Mouse (Mus musculus) heart, adult 2 months (tissue): ENCODE measurements around the gene Snrnp25. TPM values are rescaled to one million over a fixed set of nuclear protein-coding genes. Genes with fewer than 3 reads are reported as not detected.

Experiments
- DNase-seq, 2 experiments: peaks; one replicate each; pipeline ENCODE4 v3.0.0; 2021
- H3K27ac ChIP-seq: fragments of 200-600 bp; 2 replicates; pipeline ENCODE4 v1.8.1; 2022
- H3K27me3 ChIP-seq: fragments of 200-500 bp; 2 replicates; pipeline ENCODE4 v1.6.1; 2012; ENCODE audit warnings: mild to moderate bottlenecking, low read length, inconsistent platforms, mixed read lengths; ENCODE audit not compliant: control insufficient read depth, insufficient read depth
- H3K36me3 ChIP-seq: fragments of 200-500 bp; 2 replicates; pipeline ENCODE4 v1.6.1; 2012; ENCODE audit warnings: low read length, inconsistent platforms; ENCODE audit not compliant: control insufficient read depth, insufficient read depth
- H3K4me1 ChIP-seq: fragments of 200-500 bp; 2 replicates; pipeline ENCODE4 v1.6.1; 2011; ENCODE audit warnings: low read length; ENCODE audit not compliant: control insufficient read depth, insufficient read depth
- H3K4me3 ChIP-seq: fragments of 200-600 bp; 2 replicates; pipeline ENCODE4 v1.8.1; 2022
- H3K79me2 ChIP-seq: fragments of 200-500 bp; replicated peaks from 2 replicates; pipeline ENCODE4 v1.6.1; 2012; ENCODE audit warnings: mild to moderate bottlenecking, inconsistent platforms, low read length, moderate library complexity, mixed read lengths; ENCODE audit not compliant: control insufficient read depth, insufficient read depth
- H3K9ac ChIP-seq: fragments of 200-500 bp; 2 replicates; pipeline ENCODE4 v1.6.1; 2012; ENCODE audit warnings: low read depth, mild to moderate bottlenecking, control low read depth, inconsistent platforms, low read length, mixed read lengths
- CTCF ChIP-seq: fragments of 200-600 bp; IDR thresholded peaks from 2 replicates; pipeline ENCODE4 v1.8.1; 2022; ENCODE audit warnings: antibody characterized with exemption, mild to moderate bottlenecking, moderate library complexity
- EP300 ChIP-seq: fragments of 200-500 bp; IDR thresholded peaks from 2 replicates; pipeline ENCODE4 v1.6.1; 2011; ENCODE audit warnings: low read depth, low read length, control low read depth; ENCODE audit not compliant: insufficient read depth
- POLR2A ChIP-seq: fragments of 200-500 bp; IDR thresholded peaks from 2 replicates; pipeline ENCODE4 v1.6.1; 2011; ENCODE audit warnings: mild to moderate bottlenecking, low read depth, low read length, control low read depth; ENCODE audit not compliant: insufficient read depth
- WGBS: fragments of 180-500 bp; shearing (Covaris S2); methylation state at CpG from one replicate; pipeline ENCODE4 v1.1.7; 2018; 5-methylcytosine and 5-hydroxymethylcytosine counted together
- intact Hi-C: fragments of 180-260 bp; cut with DNase I; formaldehyde crosslinking; loops from one replicate; pipeline ENCODE4 v1.15.1; 2025
- polyA plus RNA-seq: library from polyadenylated mRNA; depleted of rRNA; stranded (reverse); fragments of >200 nt; gene quantifications from 2 replicates; pipeline ENCODE4 v1.2.3, GENCODE M21; 2012
- total RNA-seq, 2 experiments: library from RNA; stranded (reverse); gene quantifications; 2 replicates each; pipeline ENCODE4 v1.2.3; 2021

Gene Snrnp25
- total and polyA plus RNA-seq, 3 experiments: 10.0 to 13.3 (median 11.8) TPM

DNA sequence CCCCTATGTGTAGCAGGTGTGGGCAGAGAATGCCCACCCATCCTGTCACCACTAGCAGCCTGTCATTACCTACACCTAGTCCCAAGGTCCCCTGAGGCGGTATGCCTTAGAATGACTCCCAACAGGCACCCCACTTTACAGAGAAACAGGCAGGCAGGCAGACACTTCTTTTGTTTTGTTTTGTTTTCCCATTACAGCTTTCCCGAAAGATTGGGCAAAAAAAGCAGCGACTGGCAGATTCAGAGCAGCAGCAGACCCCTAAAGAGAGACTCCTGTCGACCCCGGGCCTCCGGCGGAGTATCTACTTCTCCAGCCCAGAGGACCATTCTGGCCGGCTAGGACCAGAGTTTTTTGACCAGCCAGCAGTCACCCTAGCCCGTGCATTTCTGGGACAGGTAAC lies 22.3 kb downstream of the Snrnp25 start:
- 90% methylated on average over 9 of the region's 9 CpGs for WGBS
- no peak for TF ChIP-seq CTCF
- no peak for TF ChIP-seq POLR2A
- TF ChIP-seq EP300: no peak
- intact Hi-C loops: no loop called here
- H3K4me1 ChIP-seq: peaks cover 22% of the 10 kb centered on the region
- no peaks in the 10 kb centered on the region for H3K36me3 ChIP-seq
- H3K9ac ChIP-seq: no peak overlapping the region
- H3K79me2 ChIP-seq: no peaks in the 10 kb centered on the region
- DNase-seq: no peak
- no peak overlapping the region for H3K4me3 ChIP-seq
- H3K27me3 ChIP-seq: no peaks in the 10 kb centered on the region
- H3K27ac ChIP-seq: no peak overlapping the region

DNA sequence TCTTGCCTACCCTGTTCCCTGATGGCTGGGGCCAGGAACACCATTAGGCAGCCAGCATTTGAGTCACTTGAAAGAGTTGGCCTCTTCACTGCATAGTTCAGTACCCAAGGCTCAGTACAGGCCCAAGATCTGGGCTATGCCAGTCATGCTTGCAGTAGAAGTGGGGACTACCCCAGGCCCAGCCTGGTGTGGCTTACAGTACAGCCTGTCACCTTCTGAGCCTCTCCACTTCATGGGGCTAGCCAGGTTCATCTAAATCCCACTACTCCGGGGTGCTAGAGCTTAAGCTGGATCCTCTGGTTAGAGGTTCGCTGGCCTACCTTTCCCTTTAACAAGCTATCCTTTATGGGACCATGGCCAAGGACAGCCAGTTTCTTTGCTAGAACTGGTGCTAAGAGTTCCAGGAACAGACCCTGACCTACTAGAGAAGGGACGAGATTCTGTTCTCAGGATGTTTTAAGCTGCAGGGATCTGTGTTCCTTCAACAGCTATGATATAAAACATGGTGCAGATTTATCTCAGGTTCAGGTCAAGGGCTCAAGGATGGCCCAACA lies 23.2 kb downstream of the Snrnp25 start:
- H3K27ac ChIP-seq: no peak overlapping the region
- H3K4me3 ChIP-seq: no peak overlapping the region
- no peaks in the 10 kb centered on the region for H3K27me3 ChIP-seq
- H3K36me3 ChIP-seq: no peaks in the 10 kb centered on the region
- no peaks in the 10 kb centered on the region for H3K79me2 ChIP-seq
- intact Hi-C loops: no loop called here
- peaks cover 18% of the 10 kb centered on the region for H3K4me1 ChIP-seq
- WGBS: 80% methylated on average over 3 of the region's 3 CpGs
- TF ChIP-seq POLR2A (no peak), CTCF (no peak), EP300 (no peak)
- peak in 1 of 2 experiments; percentile 7 for DNase-seq
- no peak overlapping the region for H3K9ac ChIP-seq

GRCm38 (mm10) chr11:32230220-32230619 lies 25.0 kb downstream of the Snrnp25 start:
- intact Hi-C loops: no loop called here
- DNase-seq: no peak
- H3K9ac ChIP-seq: no peak overlapping the region
- H3K27ac ChIP-seq: no peak overlapping the region
- H3K4me3 ChIP-seq: no peak overlapping the region
- TF ChIP-seq EP300 (no peak), CTCF (peak; percentile 49)
- no peaks in the 10 kb centered on the region for H3K36me3 ChIP-seq
- H3K27me3 ChIP-seq: no peaks in the 10 kb centered on the region
- H3K79me2 ChIP-seq: no peaks in the 10 kb centered on the region
- 85% methylated on average over 4 of the region's 4 CpGs for WGBS
- peaks cover 8% of the 10 kb centered on the region for H3K4me1 ChIP-seq

DNA sequence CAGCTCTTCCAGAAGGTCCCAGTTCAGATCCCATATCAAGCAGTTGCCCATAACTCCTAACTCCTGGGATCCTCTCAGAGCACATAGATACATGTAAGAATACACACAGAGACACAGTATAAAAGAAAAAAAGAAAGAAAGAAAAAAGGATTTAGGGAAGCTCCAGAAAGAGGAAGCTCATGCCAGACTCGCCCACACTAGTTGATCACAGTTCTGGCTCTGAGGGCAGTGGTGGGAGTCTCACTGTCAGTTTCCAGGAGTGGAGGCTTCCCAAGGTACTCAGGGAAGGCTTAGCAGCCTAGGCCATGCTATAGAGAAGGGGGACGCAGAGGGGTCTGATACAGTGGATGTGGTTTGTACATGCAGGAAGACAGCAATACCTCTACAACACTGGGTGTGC lies 25.9 kb downstream of the Snrnp25 start:
- 88% methylated on average over 2 of the region's 2 CpGs for WGBS
- TF ChIP-seq EP300 (no peak), POLR2A (no peak), CTCF (no peak)
- intact Hi-C loops: no loop called here
- H3K9ac ChIP-seq: no peak overlapping the region
- H3K79me2 ChIP-seq: no peaks in the 10 kb centered on the region
- DNase-seq: no peak
- no peaks in the 10 kb centered on the region for H3K36me3 ChIP-seq
- peaks cover 3% of the 10 kb centered on the region for H3K4me1 ChIP-seq
- H3K4me3 ChIP-seq: no peak overlapping the region
- H3K27ac ChIP-seq: no peak overlapping the region
- no peaks in the 10 kb centered on the region for H3K27me3 ChIP-seq

DNA sequence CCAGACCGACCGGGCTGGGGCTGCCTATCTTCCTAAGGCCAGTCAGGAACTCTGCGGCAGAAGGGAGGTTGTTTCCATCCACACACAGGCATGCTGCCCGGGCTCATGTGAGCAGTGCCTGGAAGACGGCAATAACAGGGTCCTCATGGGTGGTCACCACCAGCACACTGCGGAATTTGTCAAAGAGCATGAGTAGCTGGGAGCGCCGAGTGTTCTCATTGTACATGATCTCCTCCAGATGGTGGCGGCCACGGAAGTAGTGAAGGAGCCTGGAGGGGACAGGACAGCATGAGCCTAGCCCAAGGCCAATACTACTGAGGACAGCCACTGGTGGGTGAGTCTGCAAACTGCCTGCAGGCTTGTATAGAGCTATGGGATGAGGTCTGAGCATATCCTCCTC lies 27.6 kb downstream of the Snrnp25 start:
- no peak overlapping the region for H3K27ac ChIP-seq
- TF ChIP-seq POLR2A (no peak), EP300 (no peak), CTCF (no peak)
- no peaks in the 10 kb centered on the region for H3K79me2 ChIP-seq
- H3K36me3 ChIP-seq: no peaks in the 10 kb centered on the region
- 79% methylated on average over 10 of the region's 10 CpGs for WGBS
- no peaks in the 10 kb centered on the region for H3K27me3 ChIP-seq
- H3K4me3 ChIP-seq: no peak overlapping the region
- no peak for DNase-seq
- no peak overlapping the region for H3K9ac ChIP-seq
- H3K4me1 ChIP-seq: peaks cover 6% of the 10 kb centered on the region
- intact Hi-C loops: no loop called here

- no peaks in the 10 kb centered on the region for H3K27me3 ChIP-seq
- H3K4me1 ChIP-seq: peaks cover 6% of the 10 kb centered on the region
- TF ChIP-seq POLR2A (no peak), CTCF (no peak), EP300 (no peak)
- H3K79me2 ChIP-seq: no peaks in the 10 kb centered on the region
- no peak overlapping the region for H3K27ac ChIP-seq
- H3K4me3 ChIP-seq: no peak overlapping the region
- no peaks in the 10 kb centered on the region for H3K36me3 ChIP-seq
- intact Hi-C loops: no loop called here
- peak; percentile 33 to 53 for DNase-seq
- no peak overlapping the region for H3K9ac ChIP-seq
- WGBS: 73% methylated on average over 3 of the region's 3 CpGs
Observed at GRCm38 (mm10) chr11:32233895-32234294, 28.7 kb downstream of the Snrnp25 start.
